Mouse (Mus musculus) MEL (cell line): ENCODE measurements around the gene Glt8d2.

Experiments used
- BHLHE40 ChIP-seq: IDR thresholded peaks from 2 replicates; pipeline ENCODE4 v1.6.1; 2012; ENCODE audit warnings: low read depth, mild to moderate bottlenecking, inconsistent platforms, low read length, improper control_type of control experiment, borderline replicate concordance
- CTCF ChIP-seq, 3 experiments: IDR thresholded peaks in 2 of 3; conservative IDR thresholded peaks in 1 of 3; 2 replicates each; pipeline ENCODE4 v1.5.1; 2011 to 2012; ENCODE audit warnings: low read length in 3 of 3, low read depth in 2 of 3, mild to moderate bottlenecking in 2 of 3, improper control_type of control experiment in 1 of 3, inconsistent platforms in 1 of 3, mixed read lengths in 1 of 3, moderate library complexity in 1 of 3; ENCODE audit not compliant: control insufficient read depth in 1 of 3, insufficient read depth in 1 of 3, poor library complexity in 1 of 3, severe bottlenecking in 1 of 3
- EP300 ChIP-seq, 2 experiments: IDR thresholded peaks; 2 replicates each; pipeline ENCODE4 v1.6.1; 2011; ENCODE audit warnings: improper control_type of control experiment in 2 of 2, low read length in 2 of 2, low read depth in 1 of 2, mild to moderate bottlenecking in 1 of 2
- GATA1 ChIP-seq: IDR thresholded peaks from 2 replicates; pipeline ENCODE4 v1.6.1; 2011; ENCODE audit warnings: low read depth, low read length, improper control_type of control experiment
- MAFK ChIP-seq: IDR thresholded peaks from 2 replicates; pipeline ENCODE4 v1.6.1; 2011; ENCODE audit warnings: low read depth, mild to moderate bottlenecking, low read length, improper control_type of control experiment, borderline replicate concordance
- MAX ChIP-seq: IDR thresholded peaks from 2 replicates; pipeline ENCODE4 v1.6.1; 2011; ENCODE audit warnings: low read length, improper control_type of control experiment
- MEF2A ChIP-seq: IDR thresholded peaks from 2 replicates; pipeline ENCODE4 v1.6.1; 2014; ENCODE audit warnings: low read depth, mild to moderate bottlenecking, inconsistent platforms, low read length, improper control_type of control experiment; ENCODE audit not compliant: poor library complexity, insufficient replicate concordance, severe bottlenecking; ENCODE audit errors: extremely low read depth
- POLR2A ChIP-seq, 2 experiments: IDR thresholded peaks; 2 replicates each; pipeline ENCODE4 v1.6.1; 2011 to 2012; ENCODE audit warnings: low read length in 2 of 2, mild to moderate bottlenecking in 2 of 2, control low read depth in 1 of 2, improper control_type of control experiment in 1 of 2, low read depth in 1 of 2, moderate library complexity in 1 of 2; ENCODE audit not compliant: control insufficient read depth in 1 of 2, insufficient read depth in 1 of 2, poor library complexity in 1 of 2
- POLR2AphosphoS2 ChIP-seq: IDR thresholded peaks from 2 replicates; pipeline ENCODE4 v1.6.1; 2011; ENCODE audit warnings: low read length, improper control_type of control experiment
- POLR2AphosphoS5 ChIP-seq: IDR thresholded peaks from 2 replicates; pipeline ENCODE4 v1.6.1; 2012; ENCODE audit warnings: low read depth, borderline replicate concordance, mild to moderate bottlenecking, inconsistent platforms, low read length, moderate library complexity, mixed read lengths
- USF1 ChIP-seq: IDR thresholded peaks from 2 replicates; pipeline ENCODE4 v1.6.1; 2014; ENCODE audit warnings: low read depth, mild to moderate bottlenecking, inconsistent platforms, low read length, improper control_type of control experiment, moderate library complexity
- USF2 ChIP-seq, 2 experiments: IDR thresholded peaks; 2 replicates each; pipeline ENCODE4 v1.6.1; 2011 to 2012; ENCODE audit warnings: improper control_type of control experiment in 2 of 2, low read length in 2 of 2, borderline replicate concordance in 1 of 2, inconsistent platforms in 1 of 2, low read depth in 1 of 2, mild to moderate bottlenecking in 1 of 2; ENCODE audit not compliant: insufficient read depth in 1 of 2
- ZNF384 ChIP-seq: IDR thresholded peaks from 2 replicates; pipeline ENCODE4 v1.6.1; 2012; ENCODE audit warnings: low read depth, mild to moderate bottlenecking, inconsistent platforms, low read length, improper control_type of control experiment

DNA sequence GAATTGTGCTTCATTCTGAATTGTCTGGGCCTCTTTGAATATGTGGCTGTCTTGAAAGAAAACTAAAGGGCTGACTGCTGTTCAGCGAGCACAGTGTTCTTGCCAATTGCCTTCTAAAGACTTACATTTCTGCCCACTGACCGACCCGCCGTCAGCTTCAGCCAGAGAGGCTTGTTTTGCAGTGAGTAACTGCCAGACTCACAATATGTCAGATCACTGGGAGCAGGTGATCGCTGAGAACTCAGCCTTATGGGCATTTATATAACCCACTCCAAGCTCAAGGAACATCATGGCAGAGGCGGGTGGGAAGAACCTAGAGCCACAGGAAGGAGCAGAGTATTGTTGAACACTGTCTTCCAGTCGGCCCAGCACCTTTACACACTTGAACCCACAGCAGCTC lies 8.8 kb downstream of the Glt8d2 start:
- no peak for TF ChIP-seq POLR2A (IDR thresholded peaks at IDR 0.05; ENCODE audit: control insufficient read depth in 1 of 2, insufficient read depth in 1 of 2, low read depth in 1 of 2, low read length in 2 of 2, poor library complexity in 1 of 2)
- no peak for TF ChIP-seq EP300 (IDR thresholded peaks at IDR 0.05; ENCODE audit: low read depth in 1 of 2, low read length in 2 of 2)
- TF ChIP-seq MEF2A = no peak
- TF ChIP-seq ZNF384 = no peak
- TF ChIP-seq CTCF (IDR thresholded peaks at IDR 0.05 in 2 of 3, conservative IDR thresholded peaks at IDR 0.05 in 1 of 3; ENCODE audit: control insufficient read depth in 1 of 3, insufficient read depth in 1 of 3, low read depth in 2 of 3, low read length in 3 of 3, poor library complexity in 1 of 3, severe bottlenecking in 1 of 3) = no peak
- no peak for TF ChIP-seq USF2 (IDR thresholded peaks at IDR 0.05; ENCODE audit: borderline replicate concordance in 1 of 2, insufficient read depth in 1 of 2, low read depth in 1 of 2, low read length in 2 of 2)
- no peak for TF ChIP-seq POLR2AphosphoS2
- no peak for TF ChIP-seq POLR2AphosphoS5
- no peak for TF ChIP-seq MAFK
- no peak for TF ChIP-seq GATA1
- TF ChIP-seq BHLHE40 = no peak
- no peak for TF ChIP-seq MAX
- no peak for TF ChIP-seq USF1
